Mouse (Mus musculus): ENCODE measurements at regions not wholly inside any gene's neighbourhood (a gene's known extent, or its start where the extent isn't known, plus 50 kb on each side); places are given as distances from the start of the nearest gene placed in this dataset.

DNA sequence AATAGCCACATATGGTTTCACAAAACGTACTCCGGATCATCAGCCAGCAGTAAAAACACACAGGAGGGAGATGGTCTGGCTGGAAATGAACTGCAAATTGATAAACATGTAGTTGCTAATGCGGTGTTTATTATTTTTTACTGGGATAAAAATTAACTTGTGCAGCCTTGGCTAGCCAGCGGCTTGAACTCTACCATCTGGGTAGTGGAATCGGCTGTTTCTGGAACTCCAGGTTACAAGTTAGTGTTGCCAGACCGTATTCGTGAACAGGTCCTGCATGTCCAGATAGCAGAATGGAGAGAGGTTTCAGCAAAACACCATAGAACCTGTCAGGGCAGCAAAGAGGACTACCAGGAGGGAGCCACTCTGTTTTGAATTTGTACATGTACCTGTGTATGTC is 107.4 kb downstream of the Tomm20 start:
- H3K4me3 ChIP-seq (ENCODE audit: low read length) = no peak overlapping the region
- no peaks in the 10 kb centered on the region for H3K36me3 ChIP-seq (ENCODE audit: control insufficient read depth, insufficient read depth, low read length)
- no peak overlapping the region for H3K9ac ChIP-seq (ENCODE audit: low read depth, low read length)
- H3K4me2 ChIP-seq (replicated peaks; ENCODE audit: low read depth, low read length) = no peak overlapping the region
- WGBS = 60% methylated on average over 7 of the region's 7 CpGs
- H3K27ac ChIP-seq (ENCODE audit: low read depth, low read length) = peak overlapping the region; percentile 83; the same call in 1 of the 2 replicates
- no peaks in the 10 kb centered on the region for H3K9me3 ChIP-seq (ENCODE audit: control insufficient read depth, low read length)
- no peaks in the 10 kb centered on the region for H3K27me3 ChIP-seq (ENCODE audit: control insufficient read depth, insufficient read depth, low read length)
- peaks cover 50% of the 10 kb centered on the region for H3K4me1 ChIP-seq (ENCODE audit: control insufficient read depth, insufficient read depth, low read length)
- no peak for ATAC-seq (ENCODE audit: low FRiP score, low TSS enrichment)

DNA sequence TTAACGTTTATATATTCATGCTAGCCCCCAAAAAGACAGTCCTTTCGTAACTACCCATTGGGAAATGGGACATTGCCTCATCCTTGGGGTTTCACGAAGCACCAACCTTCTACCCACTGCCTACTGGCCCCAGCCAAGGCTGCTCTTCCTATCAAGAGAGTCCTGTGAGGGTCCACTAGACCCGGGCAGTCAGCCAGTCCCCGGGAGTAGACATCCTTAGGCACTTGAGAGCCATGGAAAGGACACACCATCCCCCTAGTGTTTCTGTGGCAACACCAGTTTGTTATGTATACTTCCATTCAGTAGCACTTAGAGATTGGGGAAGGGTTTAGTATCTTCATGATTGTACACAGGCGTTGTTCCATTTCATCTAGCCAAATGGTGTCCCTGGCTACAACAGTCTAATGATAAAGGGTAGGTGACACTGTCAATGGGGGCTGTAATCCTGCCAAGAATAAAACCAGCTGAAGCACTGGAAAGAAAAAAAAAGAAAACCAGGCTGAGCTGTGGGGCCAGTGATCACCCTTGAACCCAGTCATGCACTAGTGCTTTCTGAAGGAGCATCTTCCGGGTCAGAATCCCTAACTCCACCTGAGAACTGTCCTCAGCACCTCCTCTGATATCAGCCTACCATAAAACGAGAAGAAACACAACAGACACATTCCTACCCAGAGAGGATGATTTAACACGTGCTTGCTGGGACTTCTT is 108.2 kb downstream of the Tomm20 start:
- no peak overlapping the region for H3K4me3 ChIP-seq (ENCODE audit: low read length)
- H3K4me2 ChIP-seq (replicated peaks; ENCODE audit: low read depth, low read length) = no peak overlapping the region
- H3K27ac ChIP-seq (ENCODE audit: low read depth, low read length) = peak overlapping the region; percentile 83; the same call in 1 of the 2 replicates
- WGBS = 52% methylated on average over 9 of the region's 9 CpGs
- H3K9me3 ChIP-seq (ENCODE audit: control insufficient read depth, low read length) = no peaks in the 10 kb centered on the region
- no peaks in the 10 kb centered on the region for H3K27me3 ChIP-seq (ENCODE audit: control insufficient read depth, insufficient read depth, low read length)
- ATAC-seq (ENCODE audit: low FRiP score, low TSS enrichment) = no peak
- H3K36me3 ChIP-seq (ENCODE audit: control insufficient read depth, insufficient read depth, low read length) = no peaks in the 10 kb centered on the region
- no peak overlapping the region for H3K9ac ChIP-seq (ENCODE audit: low read depth, low read length)
- peaks cover 58% of the 10 kb centered on the region for H3K4me1 ChIP-seq (ENCODE audit: control insufficient read depth, insufficient read depth, low read length)

DNA sequence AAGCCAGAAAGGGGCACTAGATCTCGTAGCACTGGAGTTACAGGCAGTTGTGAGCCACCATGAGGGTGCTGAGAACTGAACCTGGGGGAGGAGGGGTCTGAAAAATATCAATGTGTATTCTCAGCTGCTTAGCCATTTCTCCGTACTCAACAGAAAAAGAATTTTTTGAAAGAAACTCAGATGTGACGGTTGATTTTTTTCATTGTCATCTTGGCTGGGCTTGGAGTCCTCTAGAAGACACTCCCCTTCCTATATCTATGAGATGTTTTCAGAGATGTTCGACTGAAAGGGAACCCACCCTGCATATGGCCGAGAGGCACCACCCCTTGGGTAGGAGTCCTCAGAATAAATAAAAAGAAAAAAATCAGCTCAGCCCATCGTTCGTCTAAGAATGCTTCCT is 110.1 kb downstream of the Tomm20 start:
- Histone ChIP-seq H3K9ac (ENCODE audit: low read depth, low read length) (no peak overlapping the region), H3K27ac (ENCODE audit: low read depth, low read length) (no peak overlapping the region), H3K36me3 (ENCODE audit: control insufficient read depth, insufficient read depth, low read length) (no peaks in the 10 kb centered on the region), H3K4me2 (replicated peaks; ENCODE audit: low read depth, low read length) (no peak overlapping the region), H3K4me3 (ENCODE audit: low read length) (no peak overlapping the region), H3K27me3 (ENCODE audit: control insufficient read depth, insufficient read depth, low read length) (no peaks in the 10 kb centered on the region), H3K4me1 (ENCODE audit: control insufficient read depth, insufficient read depth, low read length) (peaks cover 65% of the 10 kb centered on the region), H3K9me3 (ENCODE audit: control insufficient read depth, low read length) (no peaks in the 10 kb centered on the region)
- 66% methylated on average over 7 of the region's 7 CpGs for WGBS
- ATAC-seq (ENCODE audit: low FRiP score, low TSS enrichment) = no peak

DNA sequence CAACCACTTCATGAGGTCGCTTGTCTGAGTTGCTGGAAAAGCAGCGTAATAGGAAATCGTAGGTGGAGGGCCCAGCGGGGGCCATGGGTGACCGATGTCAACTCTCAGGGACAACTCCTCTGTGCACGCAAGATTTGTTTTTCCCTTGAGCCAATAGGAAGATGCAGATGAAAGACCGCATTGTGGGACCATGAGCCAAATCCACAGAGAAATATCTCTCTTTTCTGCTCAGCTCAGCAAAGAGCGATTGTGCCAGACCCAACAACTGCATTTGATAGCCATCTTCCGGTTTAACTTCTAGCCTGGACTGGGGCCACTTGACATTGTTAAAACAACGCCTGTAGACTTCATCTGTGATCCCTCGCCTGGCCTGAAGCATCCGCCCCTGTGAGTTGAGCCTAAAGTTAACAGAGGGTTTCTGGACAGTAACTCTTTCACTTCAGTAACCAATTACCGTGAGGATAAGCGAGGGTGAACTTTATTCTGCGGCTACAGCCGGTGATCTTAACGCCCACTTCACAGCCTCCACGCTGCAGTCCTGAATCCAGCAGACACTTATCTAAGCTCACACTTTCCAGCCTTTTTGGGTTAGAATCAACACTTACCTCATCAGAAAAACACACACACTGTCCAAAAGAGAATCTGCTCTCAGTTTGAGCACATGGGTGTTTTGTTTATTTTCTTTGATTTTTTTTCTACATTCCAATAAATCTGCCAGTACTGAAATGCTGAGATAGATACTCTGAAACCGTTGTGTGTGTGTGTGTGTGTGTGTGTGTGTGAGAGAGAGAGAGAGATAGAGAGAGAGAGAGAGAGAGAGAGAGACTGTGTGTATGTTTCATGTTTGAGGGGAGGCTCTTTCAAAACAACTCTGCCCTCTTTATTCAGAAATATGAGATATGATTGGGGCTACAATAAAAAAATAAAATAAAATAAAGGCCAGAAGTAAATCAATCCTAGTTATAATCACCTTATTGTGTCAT is 111.9 kb downstream of the Tomm20 start:
- 20% methylated on average over 19 of the region's 19 CpGs for WGBS
- Histone ChIP-seq H3K4me1 (ENCODE audit: control insufficient read depth, insufficient read depth, low read length) (peaks cover 68% of the 10 kb centered on the region), H3K4me3 (ENCODE audit: low read length) (no peak overlapping the region), H3K36me3 (ENCODE audit: control insufficient read depth, insufficient read depth, low read length) (no peaks in the 10 kb centered on the region), H3K27me3 (ENCODE audit: control insufficient read depth, insufficient read depth, low read length) (no peaks in the 10 kb centered on the region), H3K27ac (ENCODE audit: low read depth, low read length) (peak overlapping the region; percentile 93), H3K9me3 (ENCODE audit: control insufficient read depth, low read length) (no peaks in the 10 kb centered on the region), H3K9ac (ENCODE audit: low read depth, low read length) (no peak overlapping the region), H3K4me2 (replicated peaks; ENCODE audit: low read depth, low read length) (0 out of 2 replicates have a peak overlapping the region, but pooled peaks have one; percentile 6)
- ATAC-seq (ENCODE audit: low FRiP score, low TSS enrichment) = peak; percentile 56

DNA sequence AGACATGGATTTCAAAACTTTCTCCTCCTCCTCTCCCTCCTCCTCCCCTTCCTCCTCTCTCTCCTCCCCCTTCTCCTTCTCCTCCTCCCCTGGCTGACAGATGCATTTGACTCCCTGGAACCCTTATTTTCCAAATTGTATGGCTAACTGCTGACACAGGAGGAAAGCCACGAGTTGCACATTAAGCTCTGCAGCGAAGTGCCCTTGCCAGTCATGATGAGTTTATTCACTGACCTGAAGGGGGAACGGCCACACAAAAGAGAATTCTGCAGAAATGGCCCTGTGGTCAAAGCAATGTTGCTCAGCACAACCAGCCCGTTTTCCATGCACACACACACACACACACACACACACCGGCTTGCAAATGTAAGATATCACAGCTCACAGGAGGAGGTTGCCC is 112.6 kb downstream of the Tomm20 start:
- H3K27me3 ChIP-seq (ENCODE audit: control insufficient read depth, insufficient read depth, low read length) = no peaks in the 10 kb centered on the region
- no peak overlapping the region for H3K9ac ChIP-seq (ENCODE audit: low read depth, low read length)
- H3K4me2 ChIP-seq (replicated peaks; ENCODE audit: low read depth, low read length) = no peak overlapping the region
- H3K9me3 ChIP-seq (ENCODE audit: control insufficient read depth, low read length) = no peaks in the 10 kb centered on the region
- H3K36me3 ChIP-seq (ENCODE audit: control insufficient read depth, insufficient read depth, low read length) = no peaks in the 10 kb centered on the region
- WGBS = 25% methylated on average over 5 of the region's 5 CpGs
- ATAC-seq (ENCODE audit: low FRiP score, low TSS enrichment) = no peak
- H3K4me3 ChIP-seq (ENCODE audit: low read length) = no peak overlapping the region
- H3K4me1 ChIP-seq (ENCODE audit: control insufficient read depth, insufficient read depth, low read length) = peaks cover 66% of the 10 kb centered on the region
- H3K27ac ChIP-seq (ENCODE audit: low read depth, low read length) = peak overlapping the region; percentile 93

DNA sequence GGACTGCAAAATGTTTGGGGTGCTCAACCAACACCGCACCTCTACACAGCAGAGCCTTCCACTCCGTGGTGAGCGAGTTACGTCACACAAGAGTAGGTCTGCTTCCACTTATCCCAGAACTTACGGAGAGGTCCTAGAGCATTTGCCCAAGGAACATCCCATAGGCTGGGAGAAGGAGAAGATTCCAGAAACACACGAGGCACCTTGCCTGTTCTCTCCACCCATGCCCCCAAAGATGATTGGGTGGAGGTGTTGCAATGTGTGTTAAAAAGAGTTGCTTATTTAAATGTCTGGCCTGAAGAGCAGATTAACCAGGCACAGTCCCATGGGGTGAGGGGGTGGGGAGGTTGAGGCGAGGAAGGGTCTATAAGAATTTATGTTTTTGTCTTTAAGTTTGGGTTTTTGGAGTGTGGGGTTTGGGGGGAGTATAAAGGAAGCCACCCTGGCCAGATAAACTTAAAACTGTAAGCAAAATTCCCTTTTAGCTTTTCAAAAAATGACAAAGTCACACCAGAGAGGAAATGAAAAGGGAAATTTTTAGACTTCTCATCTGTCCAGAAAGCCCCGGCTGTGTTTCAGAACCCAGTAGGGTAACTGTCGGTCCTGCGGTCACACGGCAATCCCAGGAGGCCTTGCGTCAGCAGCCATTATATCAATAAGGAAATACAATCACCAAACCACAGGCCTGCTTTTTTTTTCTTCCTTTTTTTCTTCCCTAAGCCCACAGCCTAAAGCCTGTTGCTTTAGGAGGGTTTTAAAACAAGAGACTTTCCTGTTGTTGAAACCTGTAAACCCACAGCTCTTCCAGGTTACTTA is 113.3 kb downstream of the Tomm20 start:
- 65% methylated on average over 12 of the region's 12 CpGs for WGBS
- no peaks in the 10 kb centered on the region for H3K27me3 ChIP-seq (ENCODE audit: control insufficient read depth, insufficient read depth, low read length)
- H3K4me3 ChIP-seq (ENCODE audit: low read length) = no peak overlapping the region
- H3K36me3 ChIP-seq (ENCODE audit: control insufficient read depth, insufficient read depth, low read length) = no peaks in the 10 kb centered on the region
- peak overlapping the region; percentile 93 for H3K27ac ChIP-seq (ENCODE audit: low read depth, low read length)
- H3K9me3 ChIP-seq (ENCODE audit: control insufficient read depth, low read length) = no peaks in the 10 kb centered on the region
- no peak overlapping the region for H3K9ac ChIP-seq (ENCODE audit: low read depth, low read length)
- peaks cover 66% of the 10 kb centered on the region for H3K4me1 ChIP-seq (ENCODE audit: control insufficient read depth, insufficient read depth, low read length)
- H3K4me2 ChIP-seq (replicated peaks; ENCODE audit: low read depth, low read length) = no peak overlapping the region
- no peak for ATAC-seq (ENCODE audit: low FRiP score, low TSS enrichment)

DNA sequence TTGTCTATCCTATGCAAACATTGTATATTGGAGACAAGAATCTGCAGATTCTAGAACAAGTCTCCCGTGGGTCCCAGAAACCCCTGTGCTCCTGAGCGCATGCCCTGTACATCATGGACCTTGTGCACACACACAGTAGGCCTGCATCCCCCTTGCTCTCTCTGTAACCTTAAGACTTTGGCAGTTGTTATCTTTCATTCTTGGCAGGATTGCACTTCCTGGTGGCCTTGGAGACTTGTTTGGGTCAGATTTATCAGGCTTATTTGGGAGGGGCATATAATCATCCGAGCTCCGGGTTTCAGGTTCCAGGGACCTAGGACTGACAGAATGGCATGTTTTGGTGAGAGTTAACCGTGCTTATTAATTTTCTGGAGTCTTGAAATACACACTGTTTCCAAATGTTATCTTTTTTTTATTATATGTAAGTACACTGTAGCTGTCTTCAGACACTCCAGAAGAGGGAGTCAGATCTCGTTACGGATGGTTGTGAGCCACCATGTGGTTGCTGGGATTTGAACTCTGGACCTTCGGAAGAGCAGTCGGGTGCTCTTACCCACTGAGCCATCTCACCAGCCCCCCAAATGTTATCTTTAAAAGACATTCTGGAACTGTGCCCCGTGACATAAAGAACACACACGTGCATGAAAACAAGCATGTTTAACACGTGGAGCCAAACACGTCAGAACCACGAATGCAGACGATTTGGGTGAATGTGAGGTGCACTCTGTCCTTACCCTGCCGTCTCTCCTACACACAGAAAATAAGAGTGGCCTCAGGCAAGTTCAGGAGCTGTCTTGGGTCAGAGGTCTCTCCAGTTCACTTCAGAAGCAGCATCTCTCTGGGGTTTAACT is 114.1 kb downstream of the Tomm20 start:
- WGBS = 76% methylated on average over 15 of the region's 16 CpGs
- no peaks in the 10 kb centered on the region for H3K9me3 ChIP-seq (ENCODE audit: control insufficient read depth, low read length)
- no peak for ATAC-seq (ENCODE audit: low FRiP score, low TSS enrichment)
- H3K27ac ChIP-seq (ENCODE audit: low read depth, low read length) = peak overlapping the region; percentile 93; the same call in 1 of the 2 replicates
- H3K36me3 ChIP-seq (ENCODE audit: control insufficient read depth, insufficient read depth, low read length) = no peaks in the 10 kb centered on the region
- H3K4me1 ChIP-seq (ENCODE audit: control insufficient read depth, insufficient read depth, low read length) = peaks cover 70% of the 10 kb centered on the region
- no peaks in the 10 kb centered on the region for H3K27me3 ChIP-seq (ENCODE audit: control insufficient read depth, insufficient read depth, low read length)
- no peak overlapping the region for H3K9ac ChIP-seq (ENCODE audit: low read depth, low read length)
- no peak overlapping the region for H3K4me2 ChIP-seq (replicated peaks; ENCODE audit: low read depth, low read length)
- H3K4me3 ChIP-seq (ENCODE audit: low read length) = no peak overlapping the region

- ATAC-seq (ENCODE audit: low FRiP score, low TSS enrichment) = no peak
- Histone ChIP-seq H3K4me1 (ENCODE audit: control insufficient read depth, insufficient read depth, low read length) (peaks cover 74% of the 10 kb centered on the region), H3K9ac (ENCODE audit: low read depth, low read length) (no peak overlapping the region), H3K27me3 (ENCODE audit: control insufficient read depth, insufficient read depth, low read length) (no peaks in the 10 kb centered on the region), H3K36me3 (ENCODE audit: control insufficient read depth, insufficient read depth, low read length) (no peaks in the 10 kb centered on the region), H3K4me2 (replicated peaks; ENCODE audit: low read depth, low read length) (no peak overlapping the region), H3K27ac (ENCODE audit: low read depth, low read length) (peak overlapping the region; percentile 74), H3K9me3 (ENCODE audit: control insufficient read depth, low read length) (no peaks in the 10 kb centered on the region), H3K4me3 (ENCODE audit: low read length) (no peak overlapping the region)
- WGBS = 85% methylated on average over 5 of the region's 5 CpGs
Observed at GRCm38 (mm10) chr8:126830242-126830530, 115.5 kb downstream of the Tomm20 start.
